8 mouse cellular contexts compared by ENCODE assay signal in the genomic region with DNA sequence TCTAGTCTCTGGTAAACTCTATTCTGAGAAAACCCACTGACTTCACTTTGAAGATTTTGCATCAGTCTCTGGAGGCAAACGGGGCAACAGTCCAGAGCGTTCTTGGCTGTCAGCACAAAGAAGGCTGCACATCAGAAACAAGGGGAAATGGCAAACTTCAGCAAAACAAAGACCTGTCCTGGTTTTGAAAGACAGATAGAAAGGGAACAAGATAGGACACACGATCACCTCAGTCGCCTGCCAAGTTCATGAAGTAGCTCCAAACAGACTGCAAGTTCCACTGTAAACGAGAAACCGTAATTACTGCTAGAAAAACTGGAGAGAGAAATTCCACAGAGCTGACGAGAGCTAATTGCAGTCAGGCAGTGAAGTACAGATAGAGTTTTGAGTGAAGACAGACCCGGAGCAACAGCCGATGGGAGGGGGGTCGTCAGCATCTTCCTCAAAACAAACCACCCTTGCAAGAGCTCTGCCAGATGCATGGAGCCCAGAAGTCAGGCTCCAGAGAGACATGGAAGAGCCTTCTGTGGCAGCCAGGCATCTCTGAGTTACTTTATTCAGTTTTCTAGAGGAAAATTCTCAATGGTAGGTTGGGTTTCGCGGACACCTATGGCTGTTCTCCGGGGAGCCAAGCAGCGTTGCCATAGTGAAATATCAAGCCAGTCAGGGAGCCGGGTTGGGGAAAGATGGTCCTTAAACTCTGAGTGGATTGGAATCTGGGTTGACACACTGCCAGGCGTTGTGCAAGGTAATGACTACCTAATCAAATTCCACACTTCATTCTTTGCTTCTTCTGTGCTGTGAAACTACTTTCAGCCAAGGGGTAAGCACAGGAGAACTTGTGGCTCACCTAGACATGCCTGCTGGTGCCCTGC.
DNase-seq lines count a peak whose midpoint lies in the region; ATAC-seq and TF ChIP-seq lines count a peak whose summit lies in the region.

No protein-coding gene starts in this region.

- H3K4me2 ChIP-seq in neural tube, embryonic 15.5 days = peak overlapping the region; percentile 16; the same call in 1 of the 2 replicates
- peak overlapping the region; percentile 13; the same call in 1 of the 2 replicates for H3K4me2 ChIP-seq in intestine, postnatal 0 days (replicated peaks; ENCODE audit: low read depth)
- peak overlapping the region; percentile 32 for H3K4me2 ChIP-seq in stomach, postnatal 0 days (replicated peaks; ENCODE audit: low read depth)

- whole genome bisulfite sequencing in neural tube, embryonic 15.5 days = 63% methylated on average over 16 of the region's 16 CpGs
- 42% methylated on average over 16 of the region's 16 CpGs for WGBS in intestine, postnatal 0 days
- 46% methylated on average over 16 of the region's 16 CpGs for WGBS in stomach, postnatal 0 days

- no peak for TF ChIP-seq EP300 in stomach, postnatal 0 days (optimal IDR thresholded peaks at IDR 0.05)

- ATAC-seq in neural tube, embryonic 15.5 days (ENCODE audit: low FRiP score) = no peak
- ATAC-seq in intestine, postnatal 0 days = no peak
- ATAC-seq in stomach, postnatal 0 days (ENCODE audit: low FRiP score, low TSS enrichment) = no peak; the same call in 1 of the 2 replicates

- 0 out of 2 replicates have a peak, but pooled peaks cover 6% of the 10 kb centered on the region for H3K4me1 ChIP-seq in neural tube, embryonic 15.5 days
- no peaks in the 10 kb centered on the region for H3K4me1 ChIP-seq in intestine, postnatal 0 days (replicated peaks; ENCODE audit: control insufficient read depth, insufficient read depth, low read length)
- no peaks in the 10 kb centered on the region for H3K4me1 ChIP-seq in stomach, postnatal 0 days (replicated peaks; ENCODE audit: control insufficient read depth, insufficient read depth)

- no peaks in the 10 kb centered on the region for H3K36me3 ChIP-seq in neural tube, embryonic 15.5 days
- no peaks in the 10 kb centered on the region for H3K36me3 ChIP-seq in intestine, postnatal 0 days (ENCODE audit: control insufficient read depth, insufficient read depth)
- no peaks in the 10 kb centered on the region for H3K36me3 ChIP-seq in stomach, postnatal 0 days (ENCODE audit: control insufficient read depth, insufficient read depth, low read length)

- no peak overlapping the region for H3K27ac ChIP-seq in neural tube, embryonic 15.5 days (replicated peaks)
- no peak overlapping the region for H3K27ac ChIP-seq in intestine, postnatal 0 days (ENCODE audit: low read depth, low read length)
- H3K27ac ChIP-seq in stomach, postnatal 0 days (replicated peaks) = no peak overlapping the region

- no peaks in the 10 kb centered on the region for H3K27me3 ChIP-seq in neural tube, embryonic 15.5 days (replicated peaks)
- H3K27me3 ChIP-seq in intestine, postnatal 0 days (replicated peaks; ENCODE audit: control insufficient read depth, insufficient read depth, low read length) = no peaks in the 10 kb centered on the region
- no peaks in the 10 kb centered on the region for H3K27me3 ChIP-seq in stomach, postnatal 0 days (ENCODE audit: control insufficient read depth, insufficient read depth, low read length)

- no peak overlapping the region for H3K4me3 ChIP-seq in neural tube, embryonic 15.5 days (replicated peaks)
- no peak overlapping the region for H3K4me3 ChIP-seq in intestine, postnatal 0 days (ENCODE audit: low read depth, low read length)
- H3K4me3 ChIP-seq in stomach, postnatal 0 days (ENCODE audit: low read depth, low read length) = 0 out of 2 replicates have a peak overlapping the region, but pooled peaks have one; percentile 10

- H3K9me3 ChIP-seq in neural tube, embryonic 15.5 days (replicated peaks) = no peaks in the 10 kb centered on the region
- no peaks in the 10 kb centered on the region for H3K9me3 ChIP-seq in intestine, postnatal 0 days (ENCODE audit: control insufficient read depth)
- no peaks in the 10 kb centered on the region for H3K9me3 ChIP-seq in stomach, postnatal 0 days (ENCODE audit: control insufficient read depth, low read length)

- no peak overlapping the region for H3K9ac ChIP-seq in neural tube, embryonic 15.5 days (replicated peaks)
- no peak overlapping the region for H3K9ac ChIP-seq in intestine, postnatal 0 days (ENCODE audit: low read depth, low read length)
- H3K9ac ChIP-seq in stomach, postnatal 0 days (ENCODE audit: low read length) = no peak overlapping the region

- peak; percentile 33 to 35 for DNase-seq in cerebellum, postnatal 14 days
- no peak for DNase-seq in cerebellum, postnatal 36 days
- DNase-seq in neural tube, embryonic 10.5 days (ENCODE audit: extremely low spot score, low spot score) = no peak
- no peak for DNase-seq in stomach, postnatal 0 days (ENCODE audit: low spot score)
- DNase-seq in embryo, embryonic 9.5 days (ENCODE audit: extremely low spot score) = no peak
- DNase-seq in thymus, adult 18-20 months = no peak

- TF ChIP-seq CTCF in intestine, postnatal 0 days (IDR thresholded peaks at IDR 0.05; ENCODE audit: low read depth) = no peak
- no peak for TF ChIP-seq CTCF in stomach, postnatal 0 days (IDR thresholded peaks at IDR 0.05; ENCODE audit: low read depth)

Comparison
In these comparisons a context has a peak if more than half of its experiments do, and no peak if none do; other contexts are left out.
1. DNase-seq: peak in cerebellum, postnatal 14 days (2 of 2); none in cerebellum, postnatal 36 days (0 of 2), neural tube, embryonic 10.5 days (single experiment), stomach, postnatal 0 days (single experiment), embryo, embryonic 9.5 days (single experiment) and thymus, adult 18-20 months (0 of 2).
2. Peak in every context shown above with its lines, with median percentiles within 50 percentile points of each other: H3K4me2 ChIP-seq.